Mouse (Mus musculus) thymus, adult 18-20 months (tissue): Measurements from ENCODE around the gene Vat1l.

Experiments used
- DNase-seq, 2 experiments: peaks; one replicate each; pipeline ENCODE4 v3.0.0; 2022; ENCODE audit warnings: mixed read lengths in 2 of 2

The Vat1l gene

DNA sequence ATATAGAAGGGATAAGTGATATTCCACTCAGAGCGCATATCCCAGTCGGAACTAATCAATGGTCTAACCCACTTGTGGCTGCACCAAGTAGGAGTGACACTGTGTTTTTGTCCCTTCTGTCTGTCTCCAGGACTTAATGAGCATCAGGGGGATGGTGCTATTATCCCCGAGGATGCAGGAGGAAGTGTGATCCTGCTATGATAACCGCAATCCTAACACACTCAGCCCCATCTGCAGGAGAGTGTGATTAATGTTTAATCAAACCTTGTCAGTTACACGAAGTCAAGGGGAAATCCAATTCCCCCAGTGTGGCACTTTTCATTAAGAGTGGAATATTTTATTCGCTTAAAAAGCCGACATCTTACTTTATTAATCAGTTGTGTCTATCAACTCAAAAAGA lies 196.3 kb downstream of the Vat1l start:
- no peak for DNase-seq

DNA sequence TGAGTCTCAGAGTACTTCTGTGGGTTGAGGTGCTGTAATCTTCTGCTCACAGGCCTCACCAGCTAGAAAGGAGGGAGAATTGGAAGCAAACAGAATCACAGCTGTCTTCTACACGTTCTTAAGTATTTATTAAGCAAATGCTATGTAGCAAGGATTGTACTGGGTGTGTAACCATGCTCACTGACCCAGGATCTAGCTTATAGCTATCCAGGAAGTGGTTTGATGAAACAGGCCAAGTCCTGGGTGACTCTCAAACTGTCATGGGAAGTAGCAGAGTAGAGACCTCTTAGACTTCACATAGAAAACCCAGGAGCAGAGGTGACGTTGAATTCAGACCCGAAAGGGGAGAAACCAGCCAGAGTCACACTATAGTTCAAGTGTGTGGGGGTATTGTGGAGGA lies 206.0 kb downstream of the Vat1l start:
- DNase-seq: no peak

- DNase-seq: no peak
Measured at GRCm38 (mm10) chr8:114417786-114418185, 212.4 kb downstream of the Vat1l start, which contains the start of gene Clec3a. TSS of gene Clec3a (plus strand) at chr8:114418086.

DNA sequence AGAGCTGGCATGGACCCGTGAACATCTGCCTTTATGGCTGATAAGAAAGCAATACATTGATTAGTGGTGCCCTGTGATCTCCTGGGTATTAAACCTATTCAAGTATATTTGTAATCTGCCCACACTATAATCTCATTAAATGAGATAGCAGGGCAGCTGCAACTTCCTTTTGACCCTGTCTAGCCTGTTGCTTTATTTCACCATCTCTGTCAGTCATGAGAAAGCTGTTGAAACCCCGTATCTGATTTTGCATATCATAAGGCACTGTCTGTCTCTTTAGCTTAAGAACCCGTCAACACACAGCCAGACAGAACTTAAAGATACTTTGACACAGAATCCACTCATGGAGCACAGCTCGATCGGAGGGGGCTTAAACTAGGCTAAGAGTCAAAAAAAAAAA lies 213.1 kb downstream of the Vat1l start:
- no peak for DNase-seq

DNA sequence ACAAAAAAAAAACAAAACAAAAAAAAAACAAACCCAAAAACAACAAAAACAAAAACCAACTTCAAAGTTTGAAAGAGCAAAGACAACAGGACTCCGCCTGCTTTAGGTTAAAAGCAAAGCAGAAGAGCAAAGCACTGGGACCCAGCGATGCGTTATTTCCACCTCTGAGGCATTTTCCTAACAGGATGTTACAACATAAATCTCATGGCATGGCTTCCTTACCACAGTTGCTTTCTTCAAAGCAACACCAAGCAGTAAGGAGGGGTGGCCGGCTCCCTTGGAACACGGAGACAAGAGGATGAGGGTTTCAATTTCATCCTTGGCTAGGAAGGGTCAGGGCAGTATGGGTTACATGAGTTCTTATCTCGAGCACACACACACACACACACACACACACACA lies 213.5 kb downstream of the Vat1l start:
- DNase-seq: no peak

DNA sequence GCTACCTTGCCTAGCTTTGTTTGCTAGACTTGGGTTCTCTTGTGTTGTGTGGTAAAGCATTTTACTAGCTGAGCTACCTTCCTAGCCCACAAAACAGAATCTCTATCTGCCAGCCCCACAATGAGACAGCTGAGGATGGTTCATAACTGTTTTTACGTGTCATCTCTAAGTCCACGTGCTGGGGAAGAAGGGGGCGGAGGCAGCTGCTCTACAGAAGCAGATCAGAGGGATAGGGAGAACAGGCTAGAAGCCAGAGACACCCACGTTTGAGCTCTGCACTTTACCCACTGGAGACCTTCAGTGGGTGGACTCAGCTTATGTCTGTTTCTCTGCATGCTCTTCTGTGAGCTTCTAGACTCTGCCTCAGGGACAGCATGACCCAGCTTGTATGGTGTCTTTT lies 216.1 kb downstream of the Vat1l start:
- DNase-seq: no peak
